Mouse (Mus musculus) heart, adult 2 months (tissue): ENCODE measurements around the gene Mrps26.

Experiments
- CTCF ChIP-seq: fragments of 200-600 bp; IDR thresholded peaks from 2 replicates; pipeline ENCODE4 v1.8.1; 2022; ENCODE audit warnings: antibody characterized with exemption, mild to moderate bottlenecking, moderate library complexity
- POLR2A ChIP-seq: fragments of 200-500 bp; IDR thresholded peaks from 2 replicates; pipeline ENCODE4 v1.6.1; 2011; ENCODE audit warnings: mild to moderate bottlenecking, low read depth, low read length, control low read depth; ENCODE audit not compliant: insufficient read depth

- TF ChIP-seq CTCF (no peak), POLR2A (no peak)
These were observed 14.1 kb downstream of the Mrps26 start for GRCm38 (mm10) chr2:130577632-130578031.
